Mouse (Mus musculus) lung, postnatal 36 days (tissue): ENCODE data around the gene Cct4.

Experiments used
- DNase-seq: peaks from one replicate; pipeline ENCODE4 v3.0.0; 2022; ENCODE audit warnings: mixed read lengths

The Cct4 gene

DNA sequence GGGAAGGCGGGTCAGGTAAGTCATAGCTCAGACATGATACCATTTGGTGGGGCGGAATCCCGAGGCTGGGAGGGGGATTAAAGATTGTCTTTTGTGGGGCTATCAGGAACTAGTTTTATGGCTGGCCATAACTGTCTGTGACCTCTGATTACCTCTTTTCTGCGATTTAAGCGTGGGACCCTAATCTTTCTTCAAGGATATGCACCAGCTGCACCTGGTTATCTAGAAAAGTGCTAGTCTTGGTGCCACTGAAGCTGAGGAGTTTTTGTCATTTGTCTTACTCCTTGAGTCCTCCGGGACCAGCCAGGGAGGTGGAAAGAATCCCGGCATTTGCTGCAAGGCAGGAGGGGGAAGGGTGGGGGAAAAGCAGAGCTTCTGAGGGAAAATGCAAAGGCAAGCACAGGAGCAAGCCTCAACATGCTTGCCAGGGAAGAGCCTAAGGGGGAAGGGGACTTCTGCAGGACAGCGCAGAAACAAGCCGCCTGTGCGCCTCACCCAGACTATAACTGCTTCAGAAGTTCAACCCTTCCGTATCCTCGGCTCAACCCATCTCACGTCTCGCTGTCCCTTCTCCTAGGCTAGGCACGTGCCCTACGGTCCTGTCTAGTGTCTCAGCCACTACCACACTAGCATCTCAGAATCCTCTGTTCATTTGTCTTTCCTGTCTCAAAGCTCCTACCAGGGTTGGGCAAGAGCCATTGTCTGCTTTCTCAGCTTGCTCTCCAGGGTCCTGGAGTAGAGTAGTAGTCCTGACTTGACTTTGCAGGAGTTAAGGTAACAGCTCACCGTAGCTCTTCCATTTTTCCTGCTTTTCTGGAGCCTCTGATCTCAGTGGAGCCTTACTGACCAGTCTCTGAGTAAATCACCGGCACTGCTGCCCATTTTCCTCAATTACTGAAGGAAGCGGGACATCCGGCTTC is 57.6 kb downstream of the Cct4 start:
- no peak for DNase-seq

DNA sequence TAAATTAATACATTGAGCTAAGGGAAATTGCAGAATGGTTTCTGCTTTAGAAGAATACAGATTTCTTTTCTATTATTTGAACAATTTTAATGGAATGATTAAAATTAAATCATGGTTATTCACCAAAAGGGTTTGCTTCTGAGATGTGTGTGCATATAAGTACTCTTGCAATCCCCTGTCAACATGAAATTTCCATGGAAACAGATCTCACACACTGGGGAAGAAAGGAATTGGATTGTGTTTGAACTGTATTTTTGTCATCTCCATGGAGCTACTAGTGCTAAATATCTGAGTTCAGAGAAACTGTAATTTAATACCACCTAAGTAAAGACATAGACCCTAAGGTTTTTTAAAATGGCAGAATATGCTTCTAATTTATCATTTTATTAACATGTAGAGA is 59.3 kb downstream of the Cct4 start:
- DNase-seq: no peak

DNA sequence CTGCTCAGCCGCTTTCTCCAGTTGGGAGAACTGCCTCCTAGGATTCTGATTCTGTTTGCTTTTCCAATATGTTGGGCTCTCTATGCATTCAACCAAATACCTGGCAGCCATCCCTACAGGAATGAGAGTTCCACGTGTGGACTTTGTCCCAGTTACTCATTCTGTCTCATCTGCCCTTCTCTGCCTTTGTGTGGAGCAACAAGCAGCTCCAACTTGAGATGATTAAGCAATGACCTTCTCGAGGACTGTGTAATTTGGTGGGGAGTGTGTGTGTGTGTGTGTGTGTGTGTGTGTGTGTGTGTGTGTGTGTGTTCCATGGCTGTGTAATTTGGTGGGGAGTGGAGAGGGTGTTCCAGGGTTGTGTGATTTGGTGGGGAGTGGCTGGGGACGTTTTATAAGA is 62.0 kb downstream of the Cct4 start:
- peak; percentile 9 for DNase-seq
